Mouse (Mus musculus) MEL (cell line): ENCODE data around the gene Actr1a. TPM values are rescaled to one million over a fixed set of nuclear protein-coding genes. Genes with fewer than 3 reads are reported as not detected.

ENCODE experiments used
- DNase-seq: peaks from one replicate; pipeline ENCODE4 v3.0.0; 2011; ENCODE audit warnings: low read depth, low spot score
- H3K27ac ChIP-seq: 2 replicates; pipeline ENCODE4 v1.5.1; 2012; ENCODE audit warnings: low read depth, mild to moderate bottlenecking, control low read depth, low read length, moderate library complexity; ENCODE audit not compliant: control insufficient read depth
- H3K27me3 ChIP-seq, 2 experiments: fragments of 150-350 bp in 1 of 2; sonication (generic) in 1 of 2; 2 replicates each; pipeline ENCODE4 v1.6.1; 2012; ENCODE audit warnings: low read length in 2 of 2, mild to moderate bottlenecking in 2 of 2, improper control_type of control experiment in 1 of 2, moderate library complexity in 1 of 2; ENCODE audit not compliant: insufficient read depth in 2 of 2, control insufficient read depth in 1 of 2
- H3K36me3 ChIP-seq, 2 experiments: 2 replicates each; pipeline ENCODE4 v1.6.1; 2012 to 2014; ENCODE audit warnings: low read length in 2 of 2, improper control_type of control experiment in 1 of 2, inconsistent platforms in 1 of 2, mild to moderate bottlenecking in 1 of 2; ENCODE audit not compliant: insufficient read depth in 2 of 2, control insufficient read depth in 1 of 2
- H3K4me1 ChIP-seq, 2 experiments: fragments of 150-350 bp in 1 of 2; sonication (generic) in 1 of 2; 2 replicates each; pipeline ENCODE4 v1.6.1; 2012; ENCODE audit warnings: low read length in 2 of 2, improper control_type of control experiment in 1 of 2, mild to moderate bottlenecking in 1 of 2; ENCODE audit not compliant: insufficient read depth in 2 of 2, control insufficient read depth in 1 of 2
- H3K4me3 ChIP-seq, 2 experiments: fragments of 150-350 bp in 1 of 2; sonication (generic) in 1 of 2; 2 replicates each; pipeline ENCODE4 v1.5.1; 2012; ENCODE audit warnings: low read depth in 2 of 2, low read length in 2 of 2, mild to moderate bottlenecking in 2 of 2, moderate library complexity in 2 of 2, control low read depth in 1 of 2, improper control_type of control experiment in 1 of 2; ENCODE audit not compliant: control insufficient read depth in 1 of 2, insufficient read depth in 1 of 2
- H3K79me2 ChIP-seq: 2 replicates; pipeline ENCODE4 v1.6.1; 2012; ENCODE audit warnings: mild to moderate bottlenecking, low read length, moderate library complexity; ENCODE audit not compliant: control insufficient read depth, poor library complexity, insufficient read depth
- H3K9ac ChIP-seq: 2 replicates; pipeline ENCODE4 v1.6.1; 2012; ENCODE audit warnings: low read depth, mild to moderate bottlenecking, control low read depth, low read length, moderate library complexity; ENCODE audit not compliant: control insufficient read depth, poor library complexity, severe bottlenecking
- H3K9me3 ChIP-seq: fragments of 150-350 bp; sonication (generic); replicated peaks from 2 replicates; pipeline ENCODE4 v1.6.1; 2012; ENCODE audit warnings: mild to moderate bottlenecking, low read length, improper control_type of control experiment, moderate library complexity; ENCODE audit not compliant: insufficient read depth
- CHD1 ChIP-seq: IDR thresholded peaks from 2 replicates; pipeline ENCODE4 v1.6.1; 2012; ENCODE audit warnings: low read depth, mild to moderate bottlenecking, inconsistent platforms, low read length, improper control_type of control experiment
- CHD2 ChIP-seq: IDR thresholded peaks from 2 replicates; pipeline ENCODE4 v1.6.1; 2011; ENCODE audit warnings: low read length, improper control_type of control experiment
- E2F4 ChIP-seq: IDR thresholded peaks from 2 replicates; pipeline ENCODE4 v1.6.1; 2011; ENCODE audit warnings: low read depth, low read length, improper control_type of control experiment, borderline replicate concordance
- ELF1 ChIP-seq: IDR thresholded peaks from 2 replicates; pipeline ENCODE4 v1.6.1; 2014; ENCODE audit warnings: low read depth, mild to moderate bottlenecking, inconsistent platforms, low read length, improper control_type of control experiment, moderate library complexity
- EP300 ChIP-seq, 2 experiments: IDR thresholded peaks; 2 replicates each; pipeline ENCODE4 v1.6.1; 2011; ENCODE audit warnings: improper control_type of control experiment in 2 of 2, low read length in 2 of 2, low read depth in 1 of 2, mild to moderate bottlenecking in 1 of 2
- ETS1 ChIP-seq: IDR thresholded peaks from 2 replicates; pipeline ENCODE4 v1.6.1; 2012; ENCODE audit warnings: low read depth, mild to moderate bottlenecking, inconsistent platforms, low read length, improper control_type of control experiment, moderate library complexity
- GABPA ChIP-seq: IDR thresholded peaks from 2 replicates; pipeline ENCODE4 v1.6.1; 2012; ENCODE audit warnings: low read depth, mild to moderate bottlenecking, inconsistent platforms, low read length, improper control_type of control experiment, moderate library complexity
- GATA1 ChIP-seq: IDR thresholded peaks from 2 replicates; pipeline ENCODE4 v1.6.1; 2011; ENCODE audit warnings: low read depth, low read length, improper control_type of control experiment
- JUND ChIP-seq: IDR thresholded peaks from 2 replicates; pipeline ENCODE4 v1.6.1; 2011; ENCODE audit warnings: low read depth, mild to moderate bottlenecking, improper control_type of control experiment, low read length
- KAT2A ChIP-seq: conservative IDR thresholded peaks from 2 replicates; pipeline ENCODE4 v1.6.1; 2012; ENCODE audit warnings: low read depth, low read length, improper control_type of control experiment, inconsistent platforms
- MAFK ChIP-seq: IDR thresholded peaks from 2 replicates; pipeline ENCODE4 v1.6.1; 2011; ENCODE audit warnings: low read depth, mild to moderate bottlenecking, low read length, improper control_type of control experiment, borderline replicate concordance
- MAX ChIP-seq: IDR thresholded peaks from 2 replicates; pipeline ENCODE4 v1.6.1; 2011; ENCODE audit warnings: low read length, improper control_type of control experiment
- MAZ ChIP-seq: IDR thresholded peaks from 2 replicates; pipeline ENCODE4 v1.6.1; 2012; ENCODE audit warnings: low read depth, mild to moderate bottlenecking, inconsistent platforms, low read length, improper control_type of control experiment
- MEF2A ChIP-seq: IDR thresholded peaks from 2 replicates; pipeline ENCODE4 v1.6.1; 2014; ENCODE audit warnings: low read depth, mild to moderate bottlenecking, inconsistent platforms, low read length, improper control_type of control experiment; ENCODE audit not compliant: poor library complexity, insufficient replicate concordance, severe bottlenecking; ENCODE audit errors: extremely low read depth
- MXI1 ChIP-seq: IDR thresholded peaks from 2 replicates; pipeline ENCODE4 v1.6.1; 2011; ENCODE audit warnings: mild to moderate bottlenecking, low read depth, low read length, improper control_type of control experiment
- MYB ChIP-seq: IDR thresholded peaks from 2 replicates; pipeline ENCODE4 v1.6.1; 2011; ENCODE audit warnings: mild to moderate bottlenecking, low read depth, low read length, improper control_type of control experiment
- NRF1 ChIP-seq: IDR thresholded peaks from 2 replicates; pipeline ENCODE4 v1.6.1; 2014; ENCODE audit warnings: low read depth, mild to moderate bottlenecking, inconsistent platforms, low read length, improper control_type of control experiment, moderate library complexity; ENCODE audit not compliant: poor library complexity, insufficient read depth, severe bottlenecking
- POLR2A ChIP-seq, 2 experiments: IDR thresholded peaks; 2 replicates each; pipeline ENCODE4 v1.6.1; 2011 to 2012; ENCODE audit warnings: low read length in 2 of 2, mild to moderate bottlenecking in 2 of 2, control low read depth in 1 of 2, improper control_type of control experiment in 1 of 2, low read depth in 1 of 2, moderate library complexity in 1 of 2; ENCODE audit not compliant: control insufficient read depth in 1 of 2, insufficient read depth in 1 of 2, poor library complexity in 1 of 2
- RCOR1 ChIP-seq: IDR thresholded peaks from 2 replicates; pipeline ENCODE4 v1.6.1; 2012; ENCODE audit warnings: low read depth, mild to moderate bottlenecking, inconsistent platforms, low read length, improper control_type of control experiment
- SIN3A ChIP-seq: IDR thresholded peaks from 2 replicates; pipeline ENCODE4 v1.6.1; 2012; ENCODE audit warnings: low read length, improper control_type of control experiment, inconsistent platforms
- SMC3 ChIP-seq: IDR thresholded peaks from 2 replicates; pipeline ENCODE4 v1.6.1; 2011; ENCODE audit warnings: low read depth, low read length, improper control_type of control experiment
- TAL1 ChIP-seq: IDR thresholded peaks from 2 replicates; pipeline ENCODE4 v1.6.1; 2012; ENCODE audit warnings: mild to moderate bottlenecking, inconsistent platforms, low read length, moderate library complexity, mixed read lengths
- TBP ChIP-seq: IDR thresholded peaks from 2 replicates; pipeline ENCODE4 v1.8.0; 2011; ENCODE audit warnings: low read depth, low read length, improper control_type of control experiment
- UBTF ChIP-seq: IDR thresholded peaks from 2 replicates; pipeline ENCODE4 v1.6.1; 2012; ENCODE audit warnings: low read depth, mild to moderate bottlenecking, inconsistent platforms, low read length, improper control_type of control experiment, moderate library complexity, borderline replicate concordance; ENCODE audit not compliant: insufficient read depth
- USF2 ChIP-seq, 2 experiments: IDR thresholded peaks; 2 replicates each; pipeline ENCODE4 v1.6.1; 2011 to 2012; ENCODE audit warnings: improper control_type of control experiment in 2 of 2, low read length in 2 of 2, borderline replicate concordance in 1 of 2, inconsistent platforms in 1 of 2, low read depth in 1 of 2, mild to moderate bottlenecking in 1 of 2; ENCODE audit not compliant: insufficient read depth in 1 of 2
- ZC3H11A ChIP-seq: IDR thresholded peaks from 2 replicates; pipeline ENCODE4 v1.6.1; 2012; ENCODE audit warnings: low read depth, mild to moderate bottlenecking, inconsistent platforms, low read length, improper control_type of control experiment
- ZKSCAN1 ChIP-seq: IDR thresholded peaks from 2 replicates; pipeline ENCODE4 v1.6.1; 2012; ENCODE audit warnings: low read depth, mild to moderate bottlenecking, inconsistent platforms, low read length, improper control_type of control experiment, moderate library complexity
- ZMIZ1 ChIP-seq: IDR thresholded peaks from 2 replicates; pipeline ENCODE4 v1.6.1; 2012; ENCODE audit warnings: low read depth, mild to moderate bottlenecking, inconsistent platforms, low read length, improper control_type of control experiment, moderate library complexity
- ZNF384 ChIP-seq: IDR thresholded peaks from 2 replicates; pipeline ENCODE4 v1.6.1; 2012; ENCODE audit warnings: low read depth, mild to moderate bottlenecking, inconsistent platforms, low read length, improper control_type of control experiment
- polyA plus RNA-seq, 2 experiments: library from polyadenylated mRNA; stranded (reverse) in 1 of 2; unstranded in 1 of 2; fragments of >175 nt in 1 of 2; fragments of >200 nt in 1 of 2; gene quantifications; 2 replicates each; pipeline versions ENCODE4 v1.2.1 to v1.2.4; 2012; ENCODE audit warnings: low replicate concordance in 2 of 2, low read depth in 1 of 2; ENCODE audit not compliant: insufficient read length in 2 of 2, insufficient read depth in 1 of 2, missing spikeins in 1 of 2
- total RNA-seq: library from RNA; depleted of rRNA; stranded (reverse); fragments of 300-350 nt; gene quantifications from 2 replicates; pipeline ENCODE4 v1.2.3, GENCODE M21; 2012

Actr1a gene
- total and polyA plus RNA-seq, 3 experiments: 140 to 530 (median 193) TPM

DNA sequence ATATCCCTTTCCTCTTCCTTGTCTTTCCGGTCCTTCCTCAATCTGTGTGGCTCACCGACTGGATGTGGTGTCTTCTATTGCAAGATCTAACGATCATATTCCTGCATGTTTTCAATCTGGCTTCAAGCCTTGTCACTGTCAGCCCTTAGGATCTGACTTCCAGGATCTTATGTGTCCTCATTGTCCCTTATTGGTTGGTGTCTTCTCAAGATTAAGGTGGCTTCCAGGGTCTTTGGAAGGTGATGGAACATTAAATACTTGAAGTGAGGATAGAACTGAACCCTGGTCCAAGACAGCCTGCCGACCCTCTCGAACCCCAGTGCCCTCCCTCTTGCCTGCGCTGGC, 56.6 kb downstream of the Actr1a start:
- peaks cover 18% of the 10 kb centered on the region for H3K79me2 ChIP-seq
- peaks cover 18 to 30% of the 10 kb centered on the region in 2 experiments for H3K4me1 ChIP-seq
- peak overlapping the region; percentile 89 for H3K27ac ChIP-seq
- H3K9ac ChIP-seq: peak overlapping the region; percentile 73
- DNase-seq: no peak
- H3K4me3 ChIP-seq: peak overlapping the region; percentile 50 to 57
- H3K36me3 ChIP-seq: peaks cover 0 to 36% of the 10 kb centered on the region in 2 experiments; a peak in 2 of 4 replicates
- TF ChIP-seq MAX (no peak), CHD1 (no peak), MYB (0 out of 2 replicates have a peak, but pooled peaks have one; percentile 3), ETS1 (0 out of 2 replicates have a peak, but pooled peaks have one; percentile 1), SMC3 (no peak), UBTF (no peak), CHD2 (no peak), JUND (0 out of 2 replicates have a peak, but pooled peaks have one; percentile 36), GABPA (no peak), ZKSCAN1 (no peak), POLR2A (IDR thresholded peaks at IDR 0.05; ENCODE audit: control insufficient read depth in 1 of 2, insufficient read depth in 1 of 2, low read depth in 1 of 2, low read length in 2 of 2, poor library complexity in 1 of 2) (no peak), MAFK (no peak)
- no peaks in the 10 kb centered on the region for H3K27me3 ChIP-seq
- no peaks in the 10 kb centered on the region for H3K9me3 ChIP-seq

DNA sequence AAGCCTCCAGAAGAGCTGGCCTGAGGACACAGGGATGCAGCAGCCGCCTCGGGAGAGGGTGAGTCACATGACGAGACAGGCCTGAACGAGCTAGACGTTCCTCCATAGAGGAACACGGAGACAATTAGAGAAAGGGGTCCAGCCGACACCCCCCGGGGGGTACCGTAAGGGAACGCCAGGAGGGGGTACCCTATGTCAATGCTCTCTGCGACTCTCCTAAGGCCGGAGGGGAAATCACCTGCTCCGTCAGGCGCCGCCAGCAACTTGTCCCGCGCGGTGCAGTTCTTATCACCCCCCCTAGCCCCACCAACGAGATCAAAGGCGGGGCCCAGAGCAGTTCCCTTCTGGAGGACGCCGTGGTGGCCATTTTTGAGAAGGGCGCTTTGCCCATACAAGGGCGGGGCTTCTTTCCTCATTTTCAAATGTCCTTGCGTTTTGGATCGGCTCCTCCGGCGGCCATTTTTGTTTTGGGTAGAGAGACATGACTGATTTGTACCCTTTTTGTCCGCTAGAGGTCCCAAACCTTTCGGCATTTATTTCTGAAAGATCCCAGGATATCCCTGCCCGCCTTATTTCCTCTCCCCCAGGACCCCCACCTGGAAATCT, 57.1 kb downstream of the Actr1a start, which contains the start of gene Cuedc2:
Gene Cuedc2 (minus strand): TSS at position 372 of the 606 bp plus-strand sequence.
- no peaks in the 10 kb centered on the region for H3K27me3 ChIP-seq
- peaks cover 17 to 30% of the 10 kb centered on the region in 2 experiments for H3K4me1 ChIP-seq
- peak within 1 kb of the TSS; percentile 52 to 79 for H3K4me3 ChIP-seq
- H3K36me3 ChIP-seq: peaks cover 0 to 35% of the 10 kb centered on the region in 2 experiments; a peak in 2 of 4 replicates
- peaks cover 18% of the 10 kb centered on the region for H3K79me2 ChIP-seq
- no peaks in the 10 kb centered on the region for H3K9me3 ChIP-seq
- peak within 1 kb of the TSS; percentile 79 for H3K9ac ChIP-seq
- peak; percentile 100 for DNase-seq
- H3K27ac ChIP-seq: peak within 1 kb of the TSS; percentile 89
- TF ChIP-seq RCOR1: no peak; the same call in 1 of the 2 replicates
- TF ChIP-seq SIN3A: peak; percentile 99
- TF ChIP-seq UBTF: no peak
- peak; percentile 72 for TF ChIP-seq TBP
- TF ChIP-seq JUND: no peak
- TF ChIP-seq MAX: peak; percentile 71
- TF ChIP-seq ZMIZ1: peak; percentile 68
- peak; percentile 85; the same call in 1 of the 2 replicates for TF ChIP-seq E2F4
- peak; percentile 87 for TF ChIP-seq GATA1
- TF ChIP-seq TAL1: no peak
- peak; percentile 93 for TF ChIP-seq MXI1
- TF ChIP-seq USF2 (IDR thresholded peaks at IDR 0.05; ENCODE audit: borderline replicate concordance in 1 of 2, insufficient read depth in 1 of 2, low read depth in 1 of 2, low read length in 2 of 2): peak in 1 of 2 experiments; percentile 63; a peak in 2 of 4 replicates
- TF ChIP-seq KAT2A: peak; percentile 84; the same call in 1 of the 2 replicates
- TF ChIP-seq MEF2A: no peak
- TF ChIP-seq ELF1: peak; percentile 85
- TF ChIP-seq EP300 (IDR thresholded peaks at IDR 0.05; ENCODE audit: low read depth in 1 of 2, low read length in 2 of 2): peak in 1 of 2 experiments; percentile 38; a peak in 1 of 4 replicates
- TF ChIP-seq MYB: peak; percentile 53; the same call in 1 of the 2 replicates
- peak; percentile 69 for TF ChIP-seq NRF1
- TF ChIP-seq CHD2: peak; percentile 63; the same call in 1 of the 2 replicates
- peak; percentile 49 for TF ChIP-seq ZC3H11A
- TF ChIP-seq MAZ: peak; percentile 100
- TF ChIP-seq CHD1: 0 out of 2 replicates have a peak, but pooled peaks have one; percentile 54
- peak; percentile 56; the same call in 1 of the 2 replicates for TF ChIP-seq ETS1
- no peak for TF ChIP-seq ZNF384
